Mouse (Mus musculus): ENCODE measurements around the gene Lrrk1.
"Not testable (repeated sequence)": the region's sequence is repeated elsewhere in the genome, so short reads cannot be mapped to it uniquely, and the experiment has no call there.

Lrrk1 gene

GRCm38 (mm10) chr7:66196609-66197445, 191.3 kb downstream of the Lrrk1 start:
- DNase-seq (ENCODE audit: low read depth, low spot score): no peak

DNA sequence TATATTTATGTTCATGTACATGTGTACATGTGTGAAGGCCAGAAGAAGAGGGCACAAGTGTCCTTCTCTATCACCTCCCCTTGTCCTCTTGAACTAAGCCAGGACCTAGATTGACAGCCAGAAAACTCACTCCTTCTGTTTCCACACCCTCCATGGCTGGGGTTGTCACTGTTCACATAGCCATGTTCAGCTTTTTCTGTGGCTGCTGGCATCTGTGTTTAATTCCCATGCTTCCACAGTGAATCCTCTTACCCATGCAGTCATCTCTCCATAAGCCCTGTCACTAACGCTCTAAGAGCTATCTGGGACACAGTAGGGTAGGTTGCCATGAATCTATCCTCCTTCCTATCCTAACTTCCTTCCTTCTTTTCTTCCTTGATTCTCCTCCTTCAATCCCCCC, 192.3 kb downstream of the Lrrk1 start:
- no peak for DNase-seq (ENCODE audit: low read depth, low spot score)

- no peak for DNase-seq (ENCODE audit: low read depth, low spot score)
Measured at GRCm38 (mm10) chr7:66194511-66194910, 193.6 kb downstream of the Lrrk1 start.

DNA sequence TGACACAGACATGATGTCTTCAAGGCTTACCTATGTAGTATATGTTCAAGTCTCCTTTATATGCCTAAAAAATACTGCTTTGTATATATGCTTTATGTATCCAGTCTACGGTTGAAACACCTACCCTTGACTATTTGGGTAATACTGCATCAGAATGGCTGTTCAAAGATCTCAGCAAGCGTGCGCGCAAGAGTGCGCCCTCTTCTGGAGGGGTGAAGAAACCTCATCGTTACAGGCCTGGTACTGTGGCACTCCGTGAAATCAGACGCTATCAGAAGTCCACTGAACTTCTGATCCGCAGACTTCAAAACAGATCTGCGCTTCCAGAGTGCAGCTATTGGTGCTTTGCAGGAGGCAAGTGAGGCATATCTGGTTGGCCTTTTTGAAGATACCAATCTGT, 197.8 kb downstream of the Lrrk1 start:
- not testable (repeated sequence) for DNase-seq (ENCODE audit: low read depth, low spot score)

DNA sequence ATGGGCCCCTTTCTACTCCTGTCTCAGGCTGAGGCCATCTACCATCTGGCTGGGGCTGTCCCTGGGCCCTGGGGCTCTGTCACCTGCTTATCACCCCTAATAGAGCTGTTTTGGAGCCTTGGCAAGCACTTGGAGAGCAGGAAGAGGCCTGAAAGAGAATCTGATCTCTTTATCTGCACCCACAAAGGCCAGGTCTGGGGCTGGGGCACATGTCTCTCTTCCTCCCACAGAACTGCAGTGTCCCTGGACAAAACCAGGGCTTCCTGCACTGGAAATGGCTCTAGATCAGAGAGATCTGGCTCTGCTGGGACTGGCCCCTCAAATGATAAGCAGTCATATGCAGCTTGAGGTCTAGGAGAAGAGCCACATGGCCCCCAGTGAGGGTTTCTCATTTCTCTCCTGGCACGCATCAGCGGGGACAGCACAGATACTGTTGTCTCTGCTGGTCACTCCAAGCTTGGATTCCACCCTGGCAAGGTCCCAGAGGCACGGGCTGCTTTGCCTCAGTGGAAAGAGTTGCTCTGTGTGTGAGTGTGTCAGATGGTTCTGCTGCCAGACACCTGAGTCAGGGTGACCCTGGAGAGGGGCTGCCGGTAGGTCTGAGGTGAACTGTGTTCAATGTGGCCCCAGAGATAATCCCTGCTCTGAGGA, 200.4 kb downstream of the Lrrk1 start:
- no peak for DNase-seq (ENCODE audit: low read depth, low spot score)

DNA sequence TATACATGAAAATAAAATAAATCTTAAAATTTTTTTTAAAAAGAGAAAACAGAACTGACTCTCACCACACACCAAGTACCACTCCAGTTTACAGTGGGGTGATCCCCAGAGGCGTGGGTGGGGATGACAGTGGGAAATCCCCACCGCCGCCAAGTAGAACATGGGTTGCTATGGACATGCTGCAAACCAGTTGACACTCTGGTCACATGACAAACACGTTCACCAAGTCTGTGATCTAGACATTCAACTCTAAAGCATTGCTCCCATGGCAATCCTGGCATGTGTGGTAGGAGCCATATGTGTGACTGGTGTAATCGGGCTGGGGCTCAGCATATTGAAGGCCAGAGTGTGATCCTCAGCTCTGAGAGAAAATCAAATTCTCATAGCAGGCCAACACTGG, 202.8 kb downstream of the Lrrk1 start:
- no peak for DNase-seq (ENCODE audit: low read depth, low spot score)

DNA sequence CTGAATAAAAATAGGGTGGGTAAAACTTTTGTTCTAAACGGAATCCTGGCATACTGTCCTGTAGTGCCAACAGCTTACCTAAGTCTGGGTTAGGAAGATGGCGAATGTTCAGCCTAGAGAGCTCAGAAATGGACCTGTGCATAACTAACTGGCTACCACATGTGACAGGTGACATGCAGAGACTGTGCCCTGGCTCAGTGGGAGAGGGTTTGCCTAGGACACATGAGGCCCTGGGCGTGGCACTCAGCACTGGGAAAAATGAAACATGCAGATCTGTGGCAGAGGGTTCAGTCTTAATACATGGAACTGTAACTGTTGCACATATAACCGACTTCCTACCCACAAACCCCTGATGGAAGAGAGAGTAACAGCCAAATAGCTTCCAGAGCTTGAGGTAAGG, 204.1 kb downstream of the Lrrk1 start:
- no peak for DNase-seq (ENCODE audit: low read depth, low spot score)

- DNase-seq (ENCODE audit: low read depth, low spot score): peak; percentile 43
Measured at GRCm38 (mm10) chr7:66183404-66183803, 204.7 kb downstream of the Lrrk1 start.

DNA sequence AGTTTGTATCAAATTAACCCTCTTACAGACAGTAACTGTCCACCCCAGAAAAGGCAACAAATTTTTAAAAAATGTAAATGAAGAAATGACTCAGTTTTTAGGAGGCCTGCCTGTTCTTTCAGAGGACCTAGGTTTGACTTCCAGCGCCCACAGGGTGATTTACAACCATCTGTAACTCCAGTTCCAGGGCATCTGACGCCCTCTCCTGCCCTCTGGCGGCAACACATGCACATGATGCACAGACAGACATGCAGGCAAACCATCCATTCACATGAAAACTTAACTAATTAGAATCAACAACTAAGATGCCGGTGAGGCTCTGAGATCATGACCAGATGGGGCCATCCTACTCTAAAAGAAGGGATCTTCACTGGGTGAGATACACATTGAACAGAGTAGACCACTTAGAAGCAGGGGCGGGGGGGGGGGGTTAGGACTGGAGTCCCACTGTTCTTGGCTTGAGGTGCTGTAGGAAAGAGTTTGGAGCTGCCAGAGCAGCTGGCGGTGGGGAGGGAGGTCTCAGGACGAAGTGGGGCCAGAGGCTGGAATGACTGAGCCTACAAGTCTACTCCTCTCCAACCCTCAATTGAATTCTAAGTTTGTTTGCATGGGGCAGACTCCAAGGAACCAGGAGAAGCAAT, 206.0 kb downstream of the Lrrk1 start:
- no peak for DNase-seq (ENCODE audit: low read depth, low spot score)

DNA sequence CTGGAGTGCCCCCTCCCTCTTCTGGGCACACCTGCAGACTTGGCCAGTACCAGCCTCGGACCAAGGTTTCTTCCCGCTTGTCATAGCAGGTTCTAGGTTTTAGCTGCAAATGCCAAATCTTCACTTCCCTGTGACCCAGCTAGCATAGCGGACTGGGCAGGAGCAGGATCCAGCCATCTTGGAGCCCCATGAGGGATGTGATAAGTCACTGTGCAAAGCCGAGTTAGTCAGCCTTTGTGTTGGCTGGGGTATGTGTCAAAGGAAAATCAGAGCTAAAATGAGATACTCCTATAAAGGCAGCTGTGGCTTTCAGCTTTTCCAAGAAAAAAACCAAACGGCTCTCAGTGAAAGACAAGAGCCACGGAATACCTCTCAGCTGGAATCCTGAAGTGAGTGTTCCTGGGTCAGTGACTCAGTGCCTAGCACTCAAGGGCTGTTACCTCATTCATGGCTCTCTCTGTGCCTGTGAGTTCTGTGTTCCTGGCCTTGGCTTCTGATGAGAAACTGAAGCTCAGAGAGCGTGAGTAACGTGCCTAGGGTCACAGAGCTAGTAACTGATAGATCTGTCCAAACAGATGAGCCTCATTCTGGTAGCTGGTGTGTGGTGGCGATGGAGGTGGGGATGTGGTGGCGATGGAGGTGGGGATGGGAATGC, 207.3 kb downstream of the Lrrk1 start:
- no peak for DNase-seq (ENCODE audit: low read depth, low spot score)

- DNase-seq (ENCODE audit: low read depth, low spot score): no peak
Measured at GRCm38 (mm10) chr7:66180260-66180659, 207.9 kb downstream of the Lrrk1 start.

DNA sequence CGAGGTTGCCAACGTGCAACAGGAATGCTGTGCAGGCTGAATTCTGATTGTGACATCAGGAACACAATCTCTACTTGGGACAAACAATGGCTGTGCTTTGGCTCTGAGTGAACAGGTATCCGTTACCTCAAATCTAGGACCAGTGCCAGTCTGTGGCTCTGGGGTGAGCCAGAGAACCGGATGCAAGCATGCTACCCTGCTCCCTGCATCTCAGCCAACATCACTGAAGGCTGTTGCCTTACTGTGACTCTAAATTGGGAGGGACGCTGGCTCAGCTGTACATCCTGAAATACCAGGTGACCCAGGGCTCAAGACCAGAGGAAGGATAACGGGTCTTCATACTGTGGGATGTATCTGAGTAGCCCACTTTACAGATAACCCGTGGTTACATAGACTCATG, 208.4 kb downstream of the Lrrk1 start:
- no peak for DNase-seq (ENCODE audit: low read depth, low spot score)

GRCm38 (mm10) chr7:66179120-66179581, 209.0 kb downstream of the Lrrk1 start:
- DNase-seq (ENCODE audit: low read depth, low spot score): no peak

GRCm38 (mm10) chr7:66178101-66178500, 210.0 kb downstream of the Lrrk1 start:
- DNase-seq (ENCODE audit: low read depth, low spot score): no peak

GRCm38 (mm10) chr7:66176929-66177328, 211.2 kb downstream of the Lrrk1 start:
- no peak for DNase-seq (ENCODE audit: low read depth, low spot score)
